Mouse (Mus musculus) thymus, adult 2 months (tissue): ENCODE measurements around the gene Akap13.

ENCODE experiments used
- CTCF ChIP-seq: fragments of 200-500 bp; IDR thresholded peaks from 2 replicates; pipeline ENCODE4 v1.5.1; 2012; ENCODE audit warnings: mild to moderate bottlenecking, control low read depth, low read length, moderate library complexity, borderline replicate concordance; ENCODE audit not compliant: control insufficient read depth, poor library complexity, insufficient read depth; ENCODE audit errors: extremely low read depth
- POLR2A ChIP-seq: fragments of 200-500 bp; IDR thresholded peaks from 2 replicates; pipeline ENCODE4 v1.6.1; 2012; ENCODE audit warnings: mild to moderate bottlenecking, low read length, control low read depth, moderate library complexity; ENCODE audit not compliant: control insufficient read depth, poor library complexity, insufficient read depth; ENCODE audit errors: extremely low read depth

DNA sequence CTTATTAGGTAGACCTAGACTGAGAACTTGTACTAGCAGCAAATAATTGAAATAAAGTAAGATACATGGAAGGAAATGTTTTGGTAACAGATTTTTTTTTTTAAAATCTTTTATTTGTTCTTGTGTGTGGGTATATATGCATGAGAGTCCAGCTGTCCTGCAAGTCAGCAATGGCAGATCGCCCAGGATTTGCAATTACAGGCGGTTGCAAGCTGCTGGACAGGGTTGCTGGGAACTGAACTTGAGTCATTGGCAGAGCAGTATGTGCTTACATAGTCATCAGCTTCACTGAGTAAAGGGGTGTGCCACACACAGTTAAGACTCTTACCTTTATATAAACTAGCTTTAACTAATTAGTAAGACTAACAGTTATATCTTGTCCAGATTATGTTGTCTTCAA, 105.2 kb downstream of the Akap13 start:
- TF ChIP-seq CTCF = no peak
- no peak for TF ChIP-seq POLR2A
